Mouse (Mus musculus): ENCODE results near the gene Ubr7.

The Ubr7 gene

DNA sequence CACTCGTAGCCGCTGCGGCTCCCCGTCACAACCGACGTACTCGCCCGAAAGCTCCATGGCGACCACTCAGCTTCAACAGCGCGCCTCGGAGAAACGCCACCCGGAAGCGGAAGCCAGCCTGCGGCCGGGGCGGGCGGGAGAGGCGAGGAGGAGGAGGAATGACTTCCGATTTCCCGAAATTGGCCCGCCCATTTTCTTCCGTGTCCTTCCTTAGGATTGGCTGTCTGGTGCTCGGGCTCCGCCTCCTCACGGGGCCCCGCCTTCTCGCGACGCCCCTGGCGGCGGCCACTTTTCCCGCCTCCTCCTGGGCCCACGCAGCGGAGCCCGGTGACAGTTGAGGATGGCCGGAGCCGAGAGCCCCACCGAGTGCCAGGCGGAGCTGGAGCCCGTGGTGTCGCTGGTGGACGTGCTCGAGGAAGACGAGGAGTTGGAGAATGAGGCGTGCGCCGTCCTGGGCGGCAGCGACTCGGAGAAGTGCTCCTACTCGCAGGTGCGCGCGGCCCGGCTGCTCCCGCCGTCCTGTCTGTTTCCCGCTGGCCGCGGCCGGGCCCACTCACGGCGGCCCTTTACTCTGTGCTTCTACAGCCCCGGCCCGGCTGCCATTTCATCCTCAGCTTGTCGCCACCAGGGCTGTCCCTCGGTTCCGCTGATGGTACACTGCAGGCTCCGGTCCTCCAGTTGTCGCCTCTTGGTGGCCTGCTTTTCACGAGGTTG is at the start of gene Ubr7, which contains the start of the genes Gm28051 and Gon7:
Gene Ubr7 (plus strand): TSS at position 279 of the 714 bp plus-strand sequence.
Gene Gm28051 (minus strand): TSS at position 77 of the 714 bp plus-strand sequence.
Gene Gon7 (minus strand): TSS at position 115 of the 714 bp plus-strand sequence.
- peak; percentile 99 for DNase-seq (ENCODE audit: low read depth, low spot score)

DNA sequence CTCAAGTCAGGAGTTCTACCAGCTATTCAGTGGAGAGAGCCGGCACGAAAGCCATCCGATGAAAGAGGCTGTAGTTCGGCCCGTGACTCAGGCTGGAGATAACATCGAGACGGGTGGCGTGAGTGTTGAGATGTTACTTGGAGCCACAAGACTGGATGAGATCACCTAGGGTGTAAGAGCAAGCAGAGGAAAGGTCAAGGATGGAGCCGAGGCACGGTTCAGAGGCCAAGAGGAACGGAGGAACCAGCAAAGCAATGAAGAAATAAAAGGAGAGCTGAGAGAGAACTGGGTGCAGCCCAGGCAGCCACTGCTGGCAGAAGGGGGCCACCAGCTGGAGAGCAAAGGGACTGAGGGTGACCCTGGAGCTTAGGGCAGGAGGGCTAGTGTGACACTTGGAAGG is 49.5 kb upstream of the Ubr7 start:
- no peak for DNase-seq (ENCODE audit: low read depth, low spot score)

- DNase-seq (ENCODE audit: low read depth, low spot score) = peak; percentile 79
Measured at GRCm38 (mm10) chr12:102709896-102710295, 47.9 kb upstream of the Ubr7 start.

GRCm38 (mm10) chr12:102710851-102711375 is 46.9 kb upstream of the Ubr7 start:
- DNase-seq (ENCODE audit: low read depth, low spot score) = peak; percentile 70

- DNase-seq (ENCODE audit: low read depth, low spot score) = peak; percentile 31
Measured at GRCm38 (mm10) chr12:102713153-102713865, 44.5 kb upstream of the Ubr7 start.

DNA sequence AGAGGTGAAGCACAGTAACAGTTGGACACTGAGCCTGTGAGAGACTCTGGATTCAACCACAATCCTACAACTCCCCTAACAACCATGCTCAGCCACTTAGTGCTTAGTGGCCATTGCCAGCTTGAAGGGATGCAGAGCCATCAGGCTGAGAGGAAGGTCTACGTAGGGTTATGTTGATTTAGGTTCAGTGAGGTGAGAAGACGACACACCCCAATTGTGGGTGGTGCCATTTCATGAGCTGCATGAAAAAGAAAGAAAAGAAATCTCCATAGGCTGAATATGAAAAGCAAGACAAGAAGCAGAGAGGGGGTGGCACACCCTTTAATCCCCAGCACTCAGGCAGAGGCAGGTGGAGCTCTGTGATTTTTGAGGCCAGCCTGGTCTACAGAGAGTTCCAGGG is 43.7 kb upstream of the Ubr7 start:
- DNase-seq (ENCODE audit: low read depth, low spot score) = peak; percentile 96

- DNase-seq (ENCODE audit: low read depth, low spot score) = peak; percentile 52
Measured at GRCm38 (mm10) chr12:102714654-102715395, 42.9 kb upstream of the Ubr7 start.

- peak; percentile 90 for DNase-seq (ENCODE audit: low read depth, low spot score)
Measured at GRCm38 (mm10) chr12:102719552-102720315, 38.0 kb upstream of the Ubr7 start.

GRCm38 (mm10) chr12:102722451-102722850 is 35.3 kb upstream of the Ubr7 start:
- no peak for DNase-seq (ENCODE audit: low read depth, low spot score)

- DNase-seq (ENCODE audit: low read depth, low spot score) = peak; percentile 59
Measured at GRCm38 (mm10) chr12:102722966-102723365, 34.8 kb upstream of the Ubr7 start.

- DNase-seq (ENCODE audit: low read depth, low spot score) = no peak
Measured at GRCm38 (mm10) chr12:102723861-102724260, 33.9 kb upstream of the Ubr7 start.

DNA sequence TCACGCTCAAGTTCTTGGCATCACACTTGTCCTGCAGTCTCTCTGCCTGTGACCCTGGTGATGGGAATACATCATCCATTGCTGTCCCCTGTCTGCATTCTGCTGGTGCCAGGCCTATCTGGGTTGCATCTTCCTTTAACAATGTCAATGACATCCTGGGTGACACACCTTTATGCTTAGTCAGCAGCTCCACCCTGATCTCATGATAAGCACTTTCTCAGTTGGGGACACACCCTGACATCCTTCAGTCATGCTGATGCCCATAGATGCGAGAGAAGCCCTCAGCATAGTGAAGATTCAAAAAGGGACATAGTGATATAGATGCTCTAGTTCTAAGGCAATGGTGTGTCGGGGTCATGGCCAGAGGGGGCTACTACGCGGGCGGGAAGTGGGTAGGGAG is 32.6 kb upstream of the Ubr7 start:
- no peak for DNase-seq (ENCODE audit: low read depth, low spot score)

DNA sequence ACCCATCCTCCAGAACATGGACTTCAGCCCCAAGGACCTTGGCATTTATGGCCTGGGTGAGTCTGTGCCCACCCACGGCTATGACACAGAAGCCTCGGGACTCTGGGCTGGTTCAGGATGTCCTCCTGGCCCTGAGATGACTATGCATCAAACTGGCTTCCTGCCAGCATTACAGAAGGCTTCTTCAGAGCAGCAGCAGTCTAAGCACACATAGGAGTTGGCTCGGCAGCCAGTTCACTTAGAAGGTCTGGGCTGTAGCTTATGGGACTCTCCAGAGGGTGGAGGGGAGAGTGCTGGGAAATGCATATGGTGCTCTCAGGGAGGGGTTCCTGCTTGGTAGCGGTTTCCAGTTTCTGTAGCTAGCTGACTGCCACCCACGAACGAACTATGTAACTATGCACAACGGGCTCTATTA is 32.0 kb upstream of the Ubr7 start:
- no peak for DNase-seq (ENCODE audit: low read depth, low spot score)

GRCm38 (mm10) chr12:102729855-102730797 is 27.6 kb upstream of the Ubr7 start:
- DNase-seq (ENCODE audit: low read depth, low spot score) = peak; percentile 100

DNA sequence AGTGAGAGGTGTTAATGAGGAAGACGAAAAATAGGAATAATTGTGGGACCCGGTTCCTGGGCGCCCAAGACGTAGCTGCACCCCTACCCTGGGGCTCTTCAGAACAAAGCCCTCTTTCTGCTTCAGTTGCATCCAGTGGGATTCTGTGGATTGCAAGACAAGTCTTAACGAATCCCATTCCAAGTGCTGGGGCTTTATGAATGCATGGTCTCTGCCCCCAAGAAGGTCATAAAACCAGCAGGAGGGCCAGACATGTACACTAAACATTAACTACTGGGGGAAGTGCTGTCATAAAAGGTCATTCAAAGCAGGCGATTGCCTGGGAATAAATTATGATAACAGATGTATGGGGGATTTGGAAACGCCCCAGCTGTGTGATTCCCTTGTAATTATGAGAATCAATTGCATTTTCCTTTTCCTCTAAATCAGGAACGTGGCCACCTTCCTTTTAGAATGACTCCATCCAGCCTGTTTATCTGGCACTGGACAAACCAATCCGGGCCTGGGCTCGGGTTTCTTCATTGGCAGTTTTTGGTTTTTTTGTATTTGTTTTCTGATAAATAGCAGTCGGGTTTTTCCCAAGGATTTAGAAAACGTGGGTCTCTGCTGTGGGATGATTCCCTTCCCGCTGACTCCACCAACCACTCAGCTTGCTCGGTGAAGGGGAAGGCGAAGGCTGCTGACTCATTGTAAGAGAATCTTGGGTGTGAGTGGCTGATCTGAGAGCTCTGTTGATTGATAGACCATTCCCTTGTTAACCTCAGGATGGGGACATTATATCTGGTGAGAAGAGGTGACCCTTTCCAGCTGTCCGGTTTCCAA is 26.8 kb upstream of the Ubr7 start:
- DNase-seq (ENCODE audit: low read depth, low spot score) = peak; percentile 81

DNA sequence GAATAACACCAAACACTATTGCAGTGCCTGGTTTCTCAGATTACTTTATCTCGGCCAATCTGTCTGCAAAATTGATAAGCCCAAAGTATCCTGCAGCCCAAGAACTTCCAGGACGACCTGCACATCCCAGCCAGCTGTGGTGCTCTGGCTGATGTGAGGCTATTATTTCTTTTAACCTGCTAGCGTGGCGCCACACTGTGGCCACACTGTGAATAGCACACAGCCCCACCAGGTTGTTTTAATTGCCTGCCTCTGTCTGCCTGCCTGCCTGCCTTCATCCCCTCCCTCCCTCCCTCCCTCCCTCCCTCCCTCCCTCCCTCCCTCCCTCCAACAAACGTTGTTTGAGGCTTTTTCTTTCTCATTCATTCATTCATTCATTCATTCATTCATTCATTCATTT is 24.4 kb upstream of the Ubr7 start:
- peak; percentile 87 for DNase-seq (ENCODE audit: low read depth, low spot score)

DNA sequence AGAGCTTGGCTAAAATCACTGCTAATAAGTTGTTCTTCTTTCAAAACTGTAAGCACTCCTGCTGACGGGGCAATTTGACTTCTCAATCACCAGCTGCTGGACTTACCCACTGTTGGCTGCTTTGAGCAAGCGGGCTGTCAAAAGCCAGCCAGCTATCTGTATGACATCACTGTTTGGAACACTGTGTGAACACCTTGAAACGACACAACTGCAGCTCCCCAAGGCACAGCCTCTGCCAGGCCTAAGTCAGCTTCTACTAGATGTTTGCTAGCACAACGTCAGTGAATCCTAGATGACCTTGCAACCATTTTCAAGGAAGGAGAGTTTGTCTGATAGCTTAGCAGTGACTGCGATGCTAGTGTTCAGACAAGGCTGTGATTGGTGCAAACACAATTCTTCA is 18.7 kb upstream of the Ubr7 start:
- no peak for DNase-seq (ENCODE audit: low read depth, low spot score)

DNA sequence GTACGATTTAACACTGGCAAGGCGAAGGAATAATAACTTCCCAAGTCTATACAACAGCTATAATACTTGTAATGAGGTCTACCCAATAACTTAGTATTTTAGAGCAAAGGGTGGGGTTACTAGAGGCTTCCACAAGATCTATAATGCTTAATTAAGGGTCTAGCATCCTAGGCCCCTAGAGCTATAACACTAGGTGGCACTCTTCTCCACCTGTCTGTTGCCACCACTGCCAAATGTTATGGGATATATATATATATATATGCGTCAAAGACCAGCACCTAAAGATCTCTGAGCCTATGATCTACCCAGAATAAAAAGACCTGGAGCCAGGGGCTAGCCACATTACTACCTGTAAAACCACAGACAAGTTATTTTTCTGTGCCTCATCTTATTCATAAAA is 17.5 kb upstream of the Ubr7 start:
- DNase-seq (ENCODE audit: low read depth, low spot score) = no peak

DNA sequence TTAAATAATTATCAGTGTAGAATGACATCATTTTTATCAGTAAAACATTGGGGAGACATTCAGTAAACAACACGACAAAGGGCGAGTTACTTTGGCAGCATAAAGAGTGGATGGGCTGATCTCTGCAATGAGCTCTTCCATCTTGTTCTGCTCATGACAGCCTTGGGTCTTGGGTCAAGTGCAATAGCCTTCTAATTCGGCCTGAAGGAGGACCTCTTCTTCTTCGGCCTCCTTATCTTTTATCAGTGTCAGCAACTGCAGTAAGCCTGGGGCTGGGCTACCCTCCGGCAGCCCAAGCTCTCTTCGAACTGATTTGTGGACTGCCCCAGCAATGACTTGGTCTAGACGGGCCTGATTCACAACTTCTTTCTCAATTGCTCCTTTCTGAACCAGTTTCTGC is 15.7 kb upstream of the Ubr7 start:
- DNase-seq (ENCODE audit: low read depth, low spot score) = no peak

Data from R1 (cell line).